Mouse (Mus musculus) thymus, adult 2 months (tissue): ENCODE results near the gene Poc5.

ENCODE experiments used
- CTCF ChIP-seq: fragments of 200-500 bp; IDR thresholded peaks from 2 replicates; pipeline ENCODE4 v1.5.1; 2012; ENCODE audit warnings: mild to moderate bottlenecking, control low read depth, low read length, moderate library complexity, borderline replicate concordance; ENCODE audit not compliant: control insufficient read depth, poor library complexity, insufficient read depth; ENCODE audit errors: extremely low read depth
- POLR2A ChIP-seq: fragments of 200-500 bp; IDR thresholded peaks from 2 replicates; pipeline ENCODE4 v1.6.1; 2012; ENCODE audit warnings: mild to moderate bottlenecking, low read length, control low read depth, moderate library complexity; ENCODE audit not compliant: control insufficient read depth, poor library complexity, insufficient read depth; ENCODE audit errors: extremely low read depth

- no peak for TF ChIP-seq CTCF
- no peak for TF ChIP-seq POLR2A
Observed at GRCm38 (mm10) chr13:96416380-96416779, 28.3 kb downstream of the Poc5 start.
